Mouse (Mus musculus) midbrain, embryonic 15.5 days (tissue): ENCODE data around the gene Fgd5. TPM values are rescaled to one million over a fixed set of nuclear protein-coding genes. Genes with fewer than 3 reads are reported as not detected.

Experiments
- polyA plus RNA-seq: library from polyadenylated mRNA; unstranded; fragments of >200 nt; fragmentation: Nextera tagmentation; extraction: Ambion mirVana; gene quantifications from 2 replicates; pipeline ENCODE4 v1.2.1, GENCODE M21; 2015

Gene Fgd5
- polyA plus RNA-seq, 1 experiment from 2014 or later, result 10.4 TPM

Other genes with a start within 250 kb of the Fgd5 start
- gene Grip2, start 151.6 kb upstream of the Fgd5 start, polyA plus RNA-seq, result 9.0 and 10.7 TPM in 2 replicates
- 34.6 and 40.6 TPM in 2 replicates for gene Ccdc174, start 100.8 kb upstream of the Fgd5 start, polyA plus RNA-seq
- gene 4930590J08Rik, start 76.1 kb upstream of the Fgd5 start, polyA plus RNA-seq, result 1.3 and 1.9 TPM in 2 replicates
- 40.4 and 40.8 TPM in 2 replicates for gene Nr2c2, start 112.5 kb downstream of the Fgd5 start, polyA plus RNA-seq
- gene Mrps25, start 205.2 kb downstream of the Fgd5 start, polyA plus RNA-seq, result 64.8 and 67.0 TPM in 2 replicates
- gene Rbsn, start 236.0 kb downstream of the Fgd5 start, polyA plus RNA-seq, result 31.3 and 39.0 TPM in 2 replicates